Mouse (Mus musculus) small intestine, adult 2 months (tissue): Measurements from ENCODE around the gene Mmp9.

Experiments
- CTCF ChIP-seq: fragments of 200-500 bp; IDR thresholded peaks from 2 replicates; pipeline ENCODE4 v1.5.1; 2012; ENCODE audit warnings: low read depth, mild to moderate bottlenecking, control low read depth, inconsistent platforms, low read length, moderate library complexity, mixed read lengths; ENCODE audit not compliant: insufficient replicate concordance, insufficient read length; ENCODE audit errors: extremely low read depth
- POLR2A ChIP-seq: fragments of 200-500 bp; IDR thresholded peaks from 2 replicates; pipeline ENCODE4 v1.6.1; 2012; ENCODE audit warnings: low read depth, mild to moderate bottlenecking, control low read depth, inconsistent platforms, low read length, moderate library complexity

GRCm38 (mm10) chr2:164938146-164939091 lies 2.2 kb upstream of the Mmp9 start:
- TF ChIP-seq POLR2A (no peak), CTCF (no peak)
